Mouse (Mus musculus): ENCODE measurements around the gene Hp.

The Hp gene

GRCm38 (mm10) chr8:109563881-109564280, 15.1 kb downstream of the Hp start:
- no peak for DNase-seq

- DNase-seq: no peak
Measured at GRCm38 (mm10) chr8:109551663-109552062, 27.3 kb downstream of the Hp start.

- DNase-seq: no peak
Measured at GRCm38 (mm10) chr8:109544049-109544448, 34.9 kb downstream of the Hp start.

- no peak for DNase-seq
Measured at GRCm38 (mm10) chr8:109542748-109543519, 36.0 kb downstream of the Hp start.

- no peak for DNase-seq
Measured at GRCm38 (mm10) chr8:109542165-109542564, 36.8 kb downstream of the Hp start.

DNA sequence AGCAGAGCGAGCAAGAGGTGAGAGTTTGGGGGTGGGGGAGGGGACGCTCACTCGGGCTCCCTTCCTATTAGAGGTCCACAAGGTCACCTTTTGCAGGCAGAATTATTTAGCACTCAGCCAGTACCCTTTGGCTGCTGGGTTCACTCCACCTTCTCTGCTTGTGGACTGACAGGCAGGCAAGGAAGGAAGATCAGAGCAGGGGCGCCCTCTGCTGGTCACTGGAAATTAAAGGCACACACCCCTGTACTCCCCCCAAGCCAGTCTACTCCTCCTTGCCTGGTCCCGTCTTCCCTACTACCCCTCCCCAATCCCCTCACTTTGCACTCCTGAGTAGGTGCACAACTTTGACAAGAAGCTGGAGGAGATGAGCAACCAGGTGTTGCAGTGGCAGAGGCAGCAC, 42.3 kb downstream of the Hp start:
- peak; percentile 64 for DNase-seq

DNA sequence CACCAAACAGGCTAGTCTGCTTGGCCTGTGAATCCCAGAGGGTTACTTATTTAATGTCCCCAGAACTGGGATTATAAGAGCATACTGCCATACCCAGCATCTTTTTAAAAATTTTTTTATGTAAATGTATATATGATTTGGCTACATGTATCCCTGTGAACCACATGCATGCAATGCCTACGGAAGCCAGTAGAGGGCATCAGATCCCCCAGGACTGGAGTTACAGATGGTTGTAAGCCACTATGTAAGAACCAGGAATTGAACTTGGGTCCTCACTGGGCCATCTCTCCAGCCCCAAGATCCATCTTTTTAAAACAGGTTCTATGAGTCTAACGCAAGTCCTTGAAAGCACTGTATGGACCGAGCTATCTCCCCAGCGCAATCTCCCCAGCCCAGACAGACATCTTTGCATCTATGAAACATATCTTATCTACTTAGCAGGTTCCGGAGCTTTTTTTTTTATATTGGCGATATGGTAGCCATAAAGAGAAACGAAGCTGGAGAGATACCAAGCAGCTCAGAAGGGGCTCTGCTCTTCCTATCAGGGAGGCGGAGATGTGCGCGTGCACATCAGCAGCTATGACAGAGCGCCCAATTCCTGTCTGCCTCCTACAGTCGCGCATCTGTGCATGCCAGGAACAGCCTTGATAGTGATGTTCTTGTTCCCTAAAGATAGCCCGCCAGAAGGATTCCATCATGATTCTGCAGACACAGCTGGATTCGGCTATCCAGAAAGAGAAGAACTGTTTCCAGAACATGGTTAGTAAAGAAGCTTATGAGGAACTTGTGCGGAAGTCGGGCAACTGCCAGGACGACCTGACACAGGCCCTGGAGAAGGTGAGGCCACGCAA, 43.6 kb downstream of the Hp start:
- peak; percentile 12 for DNase-seq

Data from kidney, adult 11 months (tissue).